Comparison of ENCODE assay signal across 9 mouse cellular contexts in genomic region chr4:155859318-155859717, GRCm38 (mm10). TPM values are rescaled to one million over a fixed set of nuclear protein-coding genes. Genes with fewer than 3 reads are reported as not detected.
DNase-seq lines count a peak whose midpoint lies in the region; ATAC-seq and TF ChIP-seq lines count a peak whose summit lies in the region.
"Had no signal": no experiment of that assay in that cellular context is flagged by ENCODE, and none has a peak within 500 bp of the region (broad histone marks: within the 10 kb centered on the region; RNA-seq: fewer than 3 reads in every experiment).

No protein-coding gene starts in this region.

- no peak overlapping the region for H3K27ac ChIP-seq in lung, postnatal 0 days (ENCODE audit: low read length)
- H3K27ac ChIP-seq in intestine, postnatal 0 days (ENCODE audit: low read depth, low read length): no peak overlapping the region
- H3K27ac ChIP-seq: liver, embryonic 14.5 days; stomach, embryonic 15.5 days had no signal

- 21% methylated on average over 13 of the region's 13 CpGs for WGBS in lung, postnatal 0 days
- 32% methylated on average over 13 of the region's 13 CpGs for WGBS in lung, adult 2 months
- WGBS in intestine, postnatal 0 days: 19% methylated on average over 13 of the region's 13 CpGs

- no peak overlapping the region for H3K9ac ChIP-seq in lung, postnatal 0 days (replicated peaks; ENCODE audit: low read depth)
- no peak overlapping the region for H3K9ac ChIP-seq in intestine, postnatal 0 days (ENCODE audit: low read depth, low read length)
- H3K9ac ChIP-seq: liver, embryonic 14.5 days; stomach, embryonic 15.5 days had no signal

- no peaks in the 10 kb centered on the region for H3K27me3 ChIP-seq in lung, postnatal 0 days (replicated peaks; ENCODE audit: insufficient read depth, low read length)
- no peaks in the 10 kb centered on the region for H3K27me3 ChIP-seq in intestine, postnatal 0 days (replicated peaks; ENCODE audit: control insufficient read depth, insufficient read depth, low read length)
- H3K27me3 ChIP-seq: stomach, embryonic 15.5 days had no signal

- peak; percentile 60 for ATAC-seq in lung, postnatal 0 days
- no peak for ATAC-seq in intestine, postnatal 0 days

- peak; percentile 63 for DNase-seq in lung, postnatal 0 days (ENCODE audit: low spot score)
- no peak for DNase-seq in lung, adult 2 months
- peak; percentile 58 for DNase-seq in c-Kit-positive CD71-negative TER-119-negative erythroid progenitor cells, embryonic 14.5 days (ENCODE audit: low read depth)
- peak; percentile 81 for DNase-seq in ovary, postnatal 36 days (ENCODE audit: low spot score)
- no peak for DNase-seq in c-Kit-positive CD71-positive TER-119-positive erythroid progenitor cells, embryonic 14.5 days (ENCODE audit: low spot score)
- DNase-seq in gastrocnemius, postnatal 25 days: no peak

- no peak overlapping the region for H3K4me2 ChIP-seq in lung, postnatal 0 days (replicated peaks; ENCODE audit: low read depth, low read length)
- H3K4me2 ChIP-seq in intestine, postnatal 0 days (replicated peaks; ENCODE audit: low read depth): no peak overlapping the region
- H3K4me2 ChIP-seq: stomach, embryonic 15.5 days had no signal

- TF ChIP-seq POLR2A in lung, adult 2 months (IDR thresholded peaks at IDR 0.05; ENCODE audit: borderline replicate concordance, extremely low read depth, low read depth, low read length): no peak

- H3K4me1 ChIP-seq in lung, postnatal 0 days (ENCODE audit: insufficient read depth, low read depth, low read length): no peaks in the 10 kb centered on the region
- no peaks in the 10 kb centered on the region for H3K4me1 ChIP-seq in lung, adult 2 months (ENCODE audit: control insufficient read depth, insufficient read depth, low read length)
- H3K4me1 ChIP-seq in intestine, postnatal 0 days (replicated peaks; ENCODE audit: control insufficient read depth, insufficient read depth, low read length): no peaks in the 10 kb centered on the region
- H3K4me1 ChIP-seq: stomach, embryonic 15.5 days had no signal

- no peak overlapping the region for H3K4me3 ChIP-seq in lung, postnatal 0 days (ENCODE audit: low read depth, low read length)
- H3K4me3 ChIP-seq in lung, adult 2 months (replicated peaks; ENCODE audit: extremely low read depth, low read depth, low read length): no peak overlapping the region
- no peak overlapping the region for H3K4me3 ChIP-seq in intestine, postnatal 0 days (ENCODE audit: low read depth, low read length)
- H3K4me3 ChIP-seq: stomach, embryonic 15.5 days had no signal

- H3K9me3 ChIP-seq in lung, postnatal 0 days (ENCODE audit: low read length): no peaks in the 10 kb centered on the region
- no peaks in the 10 kb centered on the region for H3K9me3 ChIP-seq in intestine, postnatal 0 days (ENCODE audit: control insufficient read depth)
- H3K9me3 ChIP-seq: stomach, embryonic 15.5 days had no signal

- no peak for TF ChIP-seq EP300 in lung, postnatal 0 days (IDR thresholded peaks at IDR 0.05)

- peaks cover 8% of the 10 kb centered on the region; the same call in 1 of the 2 replicates for H3K36me3 ChIP-seq in lung, postnatal 0 days (ENCODE audit: insufficient read depth, low read length)
- peaks cover 52% of the 10 kb centered on the region for H3K36me3 ChIP-seq in intestine, postnatal 0 days (ENCODE audit: control insufficient read depth, insufficient read depth)

- TF ChIP-seq CTCF in lung, postnatal 0 days (IDR thresholded peaks at IDR 0.05): peak; percentile 18; the same call in 1 of the 2 replicates
- TF ChIP-seq CTCF in lung, adult 2 months (IDR thresholded peaks at IDR 0.05; ENCODE audit: insufficient read depth, low read length): no peak
- peak; percentile 20; the same call in 1 of the 2 replicates for TF ChIP-seq CTCF in intestine, postnatal 0 days (IDR thresholded peaks at IDR 0.05; ENCODE audit: low read depth)

RNA-seq across cellular contexts. Expression of gene Tas1r3, which starts 3.8 kb away (rescaled TPM):
- 0.19 and 0.25 TPM in 2 replicates for polyA plus RNA-seq in lung, postnatal 0 days (2015; fragmentation: Nextera tagmentation; extraction: Ambion mirVana)
- 1.6 TPM in 2 replicates for polyA plus RNA-seq in lung, adult 2 months (2012; rRNA removed)
- polyA plus RNA-seq in intestine, postnatal 0 days (2015; fragmentation: Nextera tagmentation; extraction: Ambion mirVana): 0.16 and 0.22 TPM in 2 replicates
- under 1 TPM in 1 of 2 experiments, not detected in 1; 0.11 TPM for total RNA-seq in gastrocnemius, postnatal 25 days (2021)

RNA-seq across cellular contexts. Expression of gene Cptp, which starts 9.9 kb away (rescaled TPM):
- polyA plus RNA-seq in lung, postnatal 0 days (2015; fragmentation: Nextera tagmentation; extraction: Ambion mirVana): 10.8 and 13.8 TPM in 2 replicates
- 30.3 and 33.3 TPM in 2 replicates for polyA plus RNA-seq in lung, adult 2 months (2012; rRNA removed)
- polyA plus RNA-seq in intestine, postnatal 0 days (2015; fragmentation: Nextera tagmentation; extraction: Ambion mirVana): 17.4 and 19.2 TPM in 2 replicates
- total RNA-seq in gastrocnemius, postnatal 25 days (2021): 10 to 100 TPM; 15.6 to 16.6 TPM

RNA-seq across cellular contexts. Expression of gene Ints11, which starts 10.0 kb away (rescaled TPM):
- 31.7 and 34.8 TPM in 2 replicates for polyA plus RNA-seq in lung, postnatal 0 days (2015; fragmentation: Nextera tagmentation; extraction: Ambion mirVana)
- 26.7 and 27.3 TPM in 2 replicates for polyA plus RNA-seq in lung, adult 2 months (2012; rRNA removed)
- 19.9 and 20.9 TPM in 2 replicates for polyA plus RNA-seq in intestine, postnatal 0 days (2015; fragmentation: Nextera tagmentation; extraction: Ambion mirVana)
- 10 to 100 TPM; 14.1 to 17.9 TPM for total RNA-seq in gastrocnemius, postnatal 25 days (2021)

RNA-seq across cellular contexts. Expression of gene Dvl1, which starts 12.1 kb away (rescaled TPM):
- 9.1 and 11.9 TPM in 2 replicates for polyA plus RNA-seq in lung, postnatal 0 days (2015; fragmentation: Nextera tagmentation; extraction: Ambion mirVana)
- 128 and 159 TPM in 2 replicates for polyA plus RNA-seq in lung, adult 2 months (2012; rRNA removed)
- 6.3 and 6.5 TPM in 2 replicates for polyA plus RNA-seq in intestine, postnatal 0 days (2015; fragmentation: Nextera tagmentation; extraction: Ambion mirVana)
- 100 to 1,000 TPM in 1 of 2 experiments, 10 to 100 TPM in 1; 100.0 to 103 TPM for total RNA-seq in gastrocnemius, postnatal 25 days (2021)

RNA-seq across cellular contexts. Expression of gene Mxra8, which starts 19.8 kb away (rescaled TPM):
- 321 and 330 TPM in 2 replicates for polyA plus RNA-seq in lung, postnatal 0 days (2015; fragmentation: Nextera tagmentation; extraction: Ambion mirVana)
- 994 and 1,263 TPM in 2 replicates for polyA plus RNA-seq in lung, adult 2 months (2012; rRNA removed)
- polyA plus RNA-seq in intestine, postnatal 0 days (2015; fragmentation: Nextera tagmentation; extraction: Ambion mirVana): 38.5 and 39.9 TPM in 2 replicates
- 10 to 100 TPM; 37.5 to 37.6 TPM for total RNA-seq in gastrocnemius, postnatal 25 days (2021)

Comparison
In these comparisons a context has a peak if more than half of its experiments do, and no peak if none do; other contexts are left out.
1. DNase-seq: peak in lung, postnatal 0 days (single experiment), c-Kit-positive CD71-negative TER-119-negative erythroid progenitor cells, embryonic 14.5 days (single experiment) and ovary, postnatal 36 days (single experiment); none in lung, adult 2 months (single experiment), c-Kit-positive CD71-positive TER-119-positive erythroid progenitor cells, embryonic 14.5 days (single experiment) and gastrocnemius, postnatal 25 days (single experiment).